Mouse (Mus musculus) hindbrain, postnatal 0 days (tissue): ENCODE results near the gene Fgfr2. TPM values are rescaled to one million over a fixed set of nuclear protein-coding genes. Genes with fewer than 3 reads are reported as not detected.

Experiments used
- ATAC-seq: fragments of 200-750 bp; cut with Nextera tagmentation; 2 replicates; pipeline ENCODE4 v1.8.0; 2017; ENCODE audit warnings: mild to moderate bottlenecking, moderate TSS enrichment, moderate library complexity
- DNase-seq: peaks from one replicate; pipeline ENCODE4 v3.0.0-alpha.2; 2015; ENCODE audit warnings: low spot score
- H3K27ac ChIP-seq: fragments of 300-500 bp; sonication (generic); 2 replicates; pipeline ENCODE4 v1.5.1; 2014; ENCODE audit warnings: mild to moderate bottlenecking
- H3K27me3 ChIP-seq: fragments of 300-500 bp; sonication (generic); 2 replicates; pipeline ENCODE4 v1.6.1; 2014; ENCODE audit warnings: low read length, mixed read lengths; ENCODE audit not compliant: insufficient read depth
- H3K36me3 ChIP-seq: fragments of 300-500 bp; sonication (generic); 2 replicates; pipeline ENCODE4 v1.6.1; 2014; ENCODE audit warnings: low read length, mixed read lengths; ENCODE audit not compliant: insufficient read depth
- H3K4me1 ChIP-seq: fragments of 300-500 bp; sonication (generic); 2 replicates; pipeline ENCODE4 v1.6.1; 2014; ENCODE audit warnings: antibody characterized with exemption, low read length, mixed read lengths; ENCODE audit not compliant: insufficient read depth
- H3K4me2 ChIP-seq: fragments of 300-500 bp; sonication (generic); 2 replicates; pipeline ENCODE4 v1.6.1; 2014; ENCODE audit warnings: low read depth, mild to moderate bottlenecking, low read length, moderate library complexity, mixed read lengths
- H3K4me3 ChIP-seq: fragments of 300-500 bp; sonication (generic); 2 replicates; pipeline ENCODE4 v1.5.1; 2014; ENCODE audit warnings: low read length
- H3K9ac ChIP-seq: fragments of 300-500 bp; sonication (generic); replicated peaks from 2 replicates; pipeline ENCODE4 v1.6.1; 2014; ENCODE audit warnings: mild to moderate bottlenecking, low read length, moderate library complexity, mixed read lengths
- H3K9me3 ChIP-seq: fragments of 300-500 bp; sonication (generic); 2 replicates; pipeline ENCODE4 v1.6.1; 2016; ENCODE audit warnings: low read length, mixed read lengths
- CTCF ChIP-seq: IDR thresholded peaks from 2 replicates; pipeline ENCODE4 v1.5.1; 2016; ENCODE audit warnings: antibody characterized with exemption, control low read depth, low read depth
- WGBS: fragments of 180-500 bp; shearing (Covaris S2); extraction: QIAGEN DNeasy Blood & Tissue Kit; methylation state at CpG from one replicate; pipeline ENCODE4 v1.1.7; 2014; 5-methylcytosine and 5-hydroxymethylcytosine counted together
- polyA plus RNA-seq: library from polyadenylated mRNA; unstranded; fragments of >200 nt; fragmentation: Nextera tagmentation; extraction: Ambion mirVana; gene quantifications from 2 replicates; pipeline ENCODE4 v1.2.1, GENCODE M21; 2015
- total RNA-seq: library from RNA; depleted of rRNA; stranded (reverse); fragments of >200 nt; gene quantifications from 2 replicates; pipeline ENCODE4 v1.2.3, GENCODE M21; 2014

Gene Fgfr2
- total and polyA plus RNA-seq, 2 experiments from 2014 or later, result 17.3 to 49.0 TPM

- no peak for ATAC-seq
- WGBS, result 44% methylated on average over 3 of the region's 3 CpGs
- H3K27ac ChIP-seq, result peak overlapping the region; percentile 68; the same call in 1 of the 2 replicates
- H3K36me3 ChIP-seq, result no peaks in the 10 kb centered on the region
- DNase-seq, result no peak
- H3K27me3 ChIP-seq, result no peaks in the 10 kb centered on the region
- no peak overlapping the region for H3K4me2 ChIP-seq
- no peak overlapping the region for H3K4me3 ChIP-seq
- H3K4me1 ChIP-seq, result 0 out of 2 replicates have a peak, but pooled peaks cover 4% of the 10 kb centered on the region
- TF ChIP-seq CTCF, result no peak
- H3K9me3 ChIP-seq, result no peaks in the 10 kb centered on the region
- no peak overlapping the region for H3K9ac ChIP-seq
Measured at GRCm38 (mm10) chr7:132264763-132265162, 858.4 kb downstream of the Fgfr2 start.

- Histone ChIP-seq H3K27me3 (no peaks in the 10 kb centered on the region), H3K27ac (peak overlapping the region; percentile 68), H3K4me3 (no peak overlapping the region), H3K9ac (no peak overlapping the region), H3K9me3 (no peaks in the 10 kb centered on the region), H3K36me3 (no peaks in the 10 kb centered on the region), H3K4me2 (no peak overlapping the region), H3K4me1 (0 out of 2 replicates have a peak, but pooled peaks cover 4% of the 10 kb centered on the region)
- DNase-seq (peak; percentile 68), ATAC-seq (peak; percentile 69; the same call in 1 of the 2 replicates)
- WGBS, result 30% methylated on average over 6 of the region's 6 CpGs
- no peak for TF ChIP-seq CTCF
Measured at GRCm38 (mm10) chr7:132263186-132263585, 860.0 kb downstream of the Fgfr2 start.

DNA sequence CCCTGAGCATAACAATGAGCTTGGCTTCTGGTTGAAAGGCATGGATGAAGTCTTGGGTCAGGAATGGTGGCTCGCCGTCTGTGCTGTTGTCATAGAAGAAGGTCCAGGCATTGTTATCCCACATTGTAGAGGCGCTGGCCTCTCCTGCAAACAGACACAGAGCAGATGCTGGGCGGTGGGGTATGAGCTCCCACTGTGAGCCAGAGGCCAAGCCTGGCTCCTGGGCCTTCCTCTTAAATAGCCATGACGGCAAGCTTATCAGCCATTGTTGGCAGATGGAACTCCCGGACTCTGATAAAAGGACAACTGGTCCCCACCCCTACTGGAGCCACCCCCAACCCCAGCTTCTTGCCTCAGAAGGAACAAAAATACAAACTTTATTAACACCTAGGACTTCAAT, 860.5 kb downstream of the Fgfr2 start:
- no peak for TF ChIP-seq CTCF
- ATAC-seq, result peak; percentile 65
- Histone ChIP-seq H3K4me1 (peaks cover 4% of the 10 kb centered on the region; the same call in 1 of the 2 replicates), H3K9ac (no peak overlapping the region), H3K9me3 (no peaks in the 10 kb centered on the region), H3K4me3 (no peak overlapping the region), H3K27me3 (no peaks in the 10 kb centered on the region), H3K27ac (peak overlapping the region; percentile 68), H3K4me2 (no peak overlapping the region), H3K36me3 (no peaks in the 10 kb centered on the region)
- 29% methylated on average over 6 of the region's 6 CpGs for WGBS
- DNase-seq, result peak; percentile 69

- no peaks in the 10 kb centered on the region for H3K9me3 ChIP-seq
- DNase-seq (no peak), ATAC-seq (no peak)
- no peaks in the 10 kb centered on the region for H3K27me3 ChIP-seq
- H3K4me2 ChIP-seq, result no peak overlapping the region
- peaks cover 4% of the 10 kb centered on the region; the same call in 1 of the 2 replicates for H3K4me1 ChIP-seq
- H3K4me3 ChIP-seq, result no peak overlapping the region
- no peaks in the 10 kb centered on the region for H3K36me3 ChIP-seq
- 32% methylated on average over 3 of the region's 3 CpGs for WGBS
- no peak overlapping the region for H3K9ac ChIP-seq
- H3K27ac ChIP-seq, result peak overlapping the region; percentile 68; the same call in 1 of the 2 replicates
- no peak for TF ChIP-seq CTCF
Measured at GRCm38 (mm10) chr7:132261885-132262284, 861.3 kb downstream of the Fgfr2 start.

GRCm38 (mm10) chr7:132260632-132261031, 862.5 kb downstream of the Fgfr2 start:
- WGBS, result 72% methylated on average over 5 of the region's 5 CpGs
- Histone ChIP-seq H3K9me3 (no peaks in the 10 kb centered on the region), H3K36me3 (no peaks in the 10 kb centered on the region), H3K4me3 (no peak overlapping the region), H3K4me1 (no peaks in the 10 kb centered on the region; the same call in 1 of the 2 replicates), H3K27me3 (no peaks in the 10 kb centered on the region), H3K27ac (no peak overlapping the region), H3K4me2 (no peak overlapping the region), H3K9ac (no peak overlapping the region)
- no peak for TF ChIP-seq CTCF
- no peak for DNase-seq
- no peak for ATAC-seq

GRCm38 (mm10) chr7:132258817-132259216, 864.3 kb downstream of the Fgfr2 start:
- no peak overlapping the region for H3K4me3 ChIP-seq
- no peaks in the 10 kb centered on the region for H3K9me3 ChIP-seq
- no peak overlapping the region for H3K27ac ChIP-seq
- DNase-seq, result peak; percentile 65
- H3K27me3 ChIP-seq, result no peaks in the 10 kb centered on the region
- no peak for TF ChIP-seq CTCF
- ATAC-seq, result peak; percentile 54; the same call in 1 of the 2 replicates
- no peak overlapping the region for H3K4me2 ChIP-seq
- H3K9ac ChIP-seq, result no peak overlapping the region
- 49% methylated on average over 7 of the region's 7 CpGs for WGBS
- H3K4me1 ChIP-seq, result no peaks in the 10 kb centered on the region; the same call in 1 of the 2 replicates
- no peaks in the 10 kb centered on the region for H3K36me3 ChIP-seq

DNA sequence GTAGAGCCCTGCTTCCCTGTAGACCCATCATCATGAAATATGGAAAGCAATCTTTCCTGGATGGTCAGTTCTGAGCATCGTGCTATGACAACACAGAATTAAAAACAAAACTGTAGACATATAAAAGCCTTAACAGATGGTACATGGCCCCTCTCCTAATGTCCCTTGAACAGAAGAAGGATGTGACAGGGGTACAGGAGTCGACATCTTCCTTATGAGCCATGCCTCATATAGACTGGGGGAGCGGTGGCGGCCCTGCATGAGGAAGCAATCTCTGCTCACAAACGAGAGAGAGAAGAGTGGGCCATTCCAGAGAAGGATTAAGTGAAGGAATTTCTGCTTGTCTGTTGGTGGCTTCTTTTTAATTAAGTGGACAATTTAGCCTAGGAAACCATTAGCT, 864.9 kb downstream of the Fgfr2 start:
- Histone ChIP-seq H3K4me1 (no peaks in the 10 kb centered on the region; the same call in 1 of the 2 replicates), H3K9me3 (no peaks in the 10 kb centered on the region), H3K4me2 (no peak overlapping the region), H3K27ac (peak overlapping the region; percentile 37; the same call in 1 of the 2 replicates), H3K4me3 (no peak overlapping the region), H3K27me3 (no peaks in the 10 kb centered on the region), H3K9ac (no peak overlapping the region), H3K36me3 (no peaks in the 10 kb centered on the region)
- WGBS, result 59% methylated on average over 5 of the region's 5 CpGs
- DNase-seq, result no peak
- TF ChIP-seq CTCF, result no peak
- no peak for ATAC-seq
